Mouse (Mus musculus): ENCODE results near the gene Cux1.

The Cux1 gene

GRCm38 (mm10) chr5:136296911-136297310 lies 270.4 kb downstream of the Cux1 start:
- DNase-seq, result no peak

DNA sequence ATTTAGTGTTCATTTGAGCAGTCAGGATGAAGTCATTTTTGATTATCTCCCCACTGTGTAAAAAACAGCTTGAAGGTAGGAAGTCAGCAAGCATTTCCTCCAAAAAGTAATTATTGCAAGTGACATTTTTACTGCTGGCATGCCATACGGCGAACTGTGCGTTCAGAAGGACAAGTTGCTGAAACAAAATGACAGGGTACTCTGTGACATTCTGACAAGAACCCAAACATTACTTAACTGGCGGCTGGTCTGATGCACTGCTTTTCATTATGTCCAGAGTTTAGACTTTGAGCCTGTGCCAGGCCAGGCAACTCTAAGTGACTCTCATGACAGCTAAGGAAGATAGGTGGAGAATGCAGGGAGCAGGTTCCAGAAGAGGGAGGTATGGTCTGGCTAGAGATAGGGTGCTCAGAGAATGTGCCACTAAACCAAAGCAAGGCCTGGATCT lies 274.3 kb downstream of the Cux1 start:
- no peak for DNase-seq

DNA sequence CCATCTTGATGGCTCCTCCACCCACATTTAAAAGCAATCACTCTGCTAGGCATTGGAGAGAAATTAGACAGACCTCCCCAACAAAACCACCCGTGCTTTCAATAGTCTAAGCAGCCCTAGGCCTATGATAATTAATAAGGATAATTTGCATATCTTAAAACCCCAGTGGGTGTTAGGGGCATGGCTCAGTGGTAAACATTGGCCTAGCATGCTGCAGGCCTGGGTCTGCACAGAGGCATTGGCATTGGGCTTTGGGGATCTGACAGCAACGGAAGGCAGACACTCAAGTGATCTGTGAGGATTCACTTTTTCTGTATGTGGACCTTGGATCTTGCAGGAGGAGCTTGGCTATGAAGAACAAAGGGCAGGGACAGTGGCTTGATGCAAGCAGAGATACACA lies 274.9 kb downstream of the Cux1 start:
- DNase-seq, result no peak

DNA sequence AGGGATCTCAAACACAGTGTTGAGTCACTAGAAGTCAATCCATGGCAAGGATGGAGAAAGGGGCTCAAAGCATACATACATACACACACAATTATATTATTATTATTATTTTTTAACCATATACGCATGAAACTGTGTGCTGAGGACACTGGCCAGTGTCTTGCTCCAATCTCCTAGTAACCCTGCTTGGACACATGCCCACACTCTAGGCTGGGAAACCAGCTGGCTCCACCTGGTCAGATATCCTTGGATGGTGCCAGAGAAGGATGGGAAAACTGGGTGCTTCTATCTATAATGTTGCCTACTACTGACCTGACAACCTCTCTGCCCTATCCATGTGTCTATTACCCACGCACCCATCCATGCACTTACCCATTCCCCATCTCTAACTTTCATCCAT lies 275.7 kb downstream of the Cux1 start:
- DNase-seq, result no peak

DNA sequence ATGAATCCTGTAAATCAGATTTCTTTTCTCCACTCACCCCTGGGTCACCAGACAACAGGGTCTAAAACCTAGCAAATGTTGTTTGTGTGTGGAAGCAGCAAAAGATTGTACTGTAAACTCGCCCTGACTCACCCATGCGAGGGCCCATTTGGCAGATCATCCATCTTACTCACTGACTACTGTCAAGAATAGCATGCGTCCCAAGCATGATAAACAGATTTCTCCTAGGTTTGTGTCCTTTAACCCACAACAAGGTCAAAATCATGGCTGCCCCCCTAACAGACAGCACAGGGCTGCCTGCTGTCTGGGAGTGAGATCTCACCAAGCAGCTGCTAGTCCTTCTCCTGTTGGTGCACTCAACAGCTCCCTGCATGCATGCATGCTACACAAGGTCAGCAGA lies 277.5 kb downstream of the Cux1 start:
- DNase-seq, result no peak

- DNase-seq, result no peak
These were observed 278.8 kb downstream of the Cux1 start for GRCm38 (mm10) chr5:136288351-136289081.

DNA sequence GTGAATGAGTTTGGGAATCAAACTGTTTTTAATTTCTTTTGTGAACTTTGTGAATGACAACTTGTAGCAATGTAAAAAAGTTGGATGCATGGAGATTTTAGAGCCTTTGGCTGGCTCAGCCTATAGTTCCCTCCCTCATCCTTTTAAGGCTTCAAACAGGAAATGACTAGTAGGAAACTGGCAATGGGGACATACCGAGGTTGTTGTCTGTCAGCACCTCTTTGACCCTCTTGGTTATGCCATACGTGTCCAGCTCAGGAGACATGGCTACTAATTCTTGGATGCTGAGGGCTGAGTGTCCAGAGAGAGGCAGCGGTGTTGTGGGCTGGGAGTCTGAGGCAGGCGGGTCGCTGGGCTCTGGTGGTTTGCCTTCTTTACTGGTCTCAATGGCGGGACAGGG lies 280.7 kb downstream of the Cux1 start:
- DNase-seq, result no peak

DNA sequence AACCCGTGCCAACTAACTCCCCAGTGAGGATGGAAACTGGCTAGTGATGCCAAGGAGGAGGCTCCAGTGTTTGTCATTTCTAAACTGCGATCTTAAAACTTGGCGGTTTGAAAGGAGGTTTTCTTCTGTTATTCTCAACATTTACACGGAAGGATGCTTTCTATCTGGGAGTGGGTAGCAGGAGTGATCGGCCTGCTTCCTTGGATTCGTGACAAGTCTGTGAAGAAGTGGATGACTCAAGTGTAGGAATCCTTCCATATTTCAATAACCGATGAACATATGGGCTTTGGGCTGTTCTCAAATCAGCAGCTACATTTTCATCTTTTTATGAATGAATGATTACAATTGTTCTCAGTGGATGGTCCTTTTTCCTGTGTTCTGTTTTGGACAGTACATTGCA lies 282.2 kb downstream of the Cux1 start:
- DNase-seq, result no peak

DNA sequence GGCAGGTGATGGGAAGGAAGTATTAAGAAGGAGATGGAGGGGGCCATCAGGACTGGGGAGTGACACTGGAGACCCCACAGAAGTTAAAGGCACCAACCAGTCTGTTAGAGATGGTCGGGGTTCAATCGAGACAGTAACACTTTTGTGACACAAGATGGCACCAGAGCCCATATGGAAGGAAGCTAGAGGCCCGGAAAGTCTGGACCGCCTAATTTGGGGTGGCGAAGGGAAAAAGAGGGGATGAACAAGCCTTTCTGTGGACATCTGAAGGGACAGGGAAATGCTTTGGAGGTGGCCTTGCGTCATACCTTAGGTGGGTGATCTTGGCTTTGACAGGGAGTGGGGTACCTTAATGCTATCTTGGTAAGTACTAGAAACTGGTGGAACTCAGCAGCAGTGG lies 285.9 kb downstream of the Cux1 start:
- peak in 1 of 2 experiments; percentile 6 for DNase-seq

GRCm38 (mm10) chr5:136274739-136275138 lies 292.6 kb downstream of the Cux1 start:
- no peak for DNase-seq

DNA sequence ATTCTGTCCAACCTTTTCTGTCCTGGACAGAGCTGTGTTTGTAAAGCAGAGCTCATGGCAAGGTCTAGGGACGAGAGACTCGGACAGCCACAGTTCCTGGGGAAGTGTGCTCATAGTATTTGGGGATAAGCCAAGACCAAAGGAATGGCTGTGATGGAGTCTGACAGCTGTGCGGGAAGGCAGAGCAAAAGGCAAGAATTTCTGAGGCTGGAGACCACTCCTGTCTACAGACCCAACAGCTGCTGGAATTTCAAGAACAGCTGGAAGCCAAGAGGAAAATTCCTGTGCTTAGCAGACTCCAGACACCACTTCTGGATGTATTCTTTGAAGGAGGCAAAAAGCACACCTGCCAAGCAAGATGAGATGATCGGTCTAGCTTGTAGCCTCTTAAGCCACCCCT lies 297.4 kb downstream of the Cux1 start:
- DNase-seq, result no peak

GRCm38 (mm10) chr5:136266077-136266476 lies 301.2 kb downstream of the Cux1 start:
- no peak for DNase-seq

DNA sequence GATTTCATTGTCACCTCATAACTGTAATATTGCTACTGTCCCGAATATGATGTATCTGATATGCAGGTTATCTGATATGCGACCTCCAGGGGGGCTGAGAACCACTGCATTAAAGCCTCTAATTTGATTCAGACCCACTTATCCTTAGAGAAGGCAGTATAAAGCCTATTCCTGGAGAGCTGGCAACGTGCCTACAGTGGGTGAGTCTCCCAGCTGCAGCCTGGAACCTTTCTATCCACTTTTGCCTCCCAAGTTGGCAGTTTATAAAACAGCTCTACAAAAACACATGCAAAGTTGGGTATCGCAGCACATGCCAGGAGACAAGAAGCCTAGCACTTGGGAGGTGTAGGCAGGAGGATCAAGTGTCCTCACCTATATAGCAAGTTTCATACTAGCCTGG lies 303.9 kb downstream of the Cux1 start:
- no peak for DNase-seq

DNA sequence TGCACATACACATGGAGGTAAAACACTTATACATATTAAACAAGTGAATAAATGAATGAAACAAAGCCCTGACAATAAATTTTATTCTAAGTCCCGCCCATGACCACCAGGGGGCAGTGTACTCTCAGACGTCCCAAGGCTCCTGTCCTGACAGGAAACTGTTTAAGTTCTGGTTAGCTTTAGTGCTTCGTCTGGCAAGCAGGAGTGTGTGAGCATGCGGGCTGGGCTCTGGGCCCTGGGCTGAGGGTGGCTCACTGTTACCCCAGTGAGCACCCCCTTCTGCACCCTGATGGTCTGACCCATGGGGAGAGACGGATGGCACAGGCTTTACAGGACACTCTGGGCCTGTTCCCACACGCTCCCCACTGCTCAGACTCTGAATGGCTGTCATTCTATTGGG lies 308.4 kb downstream of the Cux1 start:
- peak; percentile 87 for DNase-seq

DNA sequence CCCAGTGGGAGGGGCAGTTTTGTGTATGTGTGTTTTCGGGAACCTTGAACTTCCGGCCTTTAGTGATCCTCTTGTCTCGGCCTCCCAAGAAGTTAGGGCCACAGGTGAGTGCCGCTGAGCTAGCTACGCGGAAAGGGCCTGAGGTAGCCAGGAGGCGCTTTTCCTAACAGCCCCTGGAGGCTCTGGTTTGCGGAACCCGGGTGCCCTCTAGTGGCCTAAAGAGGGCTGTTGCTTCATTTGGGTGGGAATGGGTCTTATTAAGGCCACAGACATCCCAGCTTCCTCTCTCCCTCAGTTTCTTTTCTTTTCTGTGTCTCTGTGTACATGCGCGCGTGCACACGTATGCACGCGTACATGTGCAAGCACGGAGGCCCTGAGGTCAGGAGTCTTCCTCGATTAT lies 314.4 kb downstream of the Cux1 start:
- DNase-seq, result peak; percentile 87 to 88

GRCm38 (mm10) chr5:136251004-136251403 lies 316.3 kb downstream of the Cux1 start:
- peak; percentile 56 to 61 for DNase-seq

DNA sequence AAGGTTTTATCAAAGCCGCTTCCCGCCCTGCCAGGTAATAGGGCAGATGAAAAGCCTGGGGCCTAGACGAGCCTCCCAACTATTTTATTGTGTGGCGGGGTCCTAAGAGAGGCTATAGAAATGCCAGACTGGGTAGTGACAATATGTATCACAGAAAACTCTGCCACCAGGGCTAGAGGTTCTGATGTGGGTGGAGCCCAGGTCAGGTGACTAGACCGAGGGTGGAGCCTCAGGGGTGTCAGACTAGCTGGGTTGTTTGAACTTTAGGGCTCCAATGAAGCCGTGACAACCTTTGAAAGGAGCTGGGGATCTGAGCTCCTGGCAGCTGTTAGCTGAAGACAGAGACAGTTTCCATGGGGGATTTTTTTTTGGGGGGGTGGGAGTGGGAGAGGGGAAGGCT lies 318.8 kb downstream of the Cux1 start:
- peak; percentile 19 to 31 for DNase-seq

GRCm38 (mm10) chr5:136246452-136246838 lies 320.8 kb downstream of the Cux1 start, which contains the start of gene Sh2b2:
Gene Sh2b2, minus strand, starts transcription at chr5:136246556.
- peak; percentile 24 to 27 for DNase-seq

DNA sequence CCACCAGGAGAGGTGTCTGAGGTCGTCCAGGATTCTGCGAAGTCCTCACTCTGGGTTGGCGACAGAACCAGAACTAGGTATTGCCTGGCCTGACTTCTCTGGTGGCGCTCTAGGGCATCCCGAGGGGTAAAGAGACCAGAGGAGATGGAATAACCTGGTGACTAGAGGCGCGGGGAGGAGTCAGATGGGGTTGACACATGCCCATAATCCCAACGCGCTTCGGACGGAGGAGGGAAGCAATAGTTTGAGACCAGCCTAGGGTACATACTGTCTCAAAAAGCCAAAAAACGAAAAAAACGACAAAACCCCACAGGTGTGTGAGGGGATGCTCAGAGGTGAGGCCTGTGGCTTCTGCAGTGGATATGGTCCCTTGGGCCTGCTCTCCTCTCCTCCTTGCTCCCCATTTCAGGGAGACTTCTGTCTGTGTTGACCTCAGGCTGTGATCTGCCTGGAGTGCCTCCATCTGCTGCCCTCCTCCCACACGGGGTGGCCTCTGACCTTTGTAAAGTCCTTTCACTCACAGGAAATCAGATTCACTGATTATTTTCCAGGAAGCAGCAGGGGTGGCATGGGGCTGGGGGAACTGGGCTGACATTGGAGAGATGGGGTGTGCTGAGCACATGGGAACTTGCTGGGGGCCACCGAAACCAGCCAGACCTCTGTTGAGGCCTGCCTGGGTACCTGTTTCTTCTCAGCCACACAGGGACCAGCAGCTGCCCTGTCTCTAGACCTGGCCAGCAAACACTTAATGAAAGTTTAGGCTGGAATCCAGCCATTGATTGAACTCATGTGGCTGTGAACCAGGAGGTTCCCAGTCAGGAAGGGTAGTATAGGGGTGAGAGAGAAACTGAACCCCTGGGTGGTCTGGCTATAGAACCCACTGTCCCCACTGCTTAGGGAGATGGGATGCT lies 321.5 kb downstream of the Cux1 start:
- no peak for DNase-seq

DNA sequence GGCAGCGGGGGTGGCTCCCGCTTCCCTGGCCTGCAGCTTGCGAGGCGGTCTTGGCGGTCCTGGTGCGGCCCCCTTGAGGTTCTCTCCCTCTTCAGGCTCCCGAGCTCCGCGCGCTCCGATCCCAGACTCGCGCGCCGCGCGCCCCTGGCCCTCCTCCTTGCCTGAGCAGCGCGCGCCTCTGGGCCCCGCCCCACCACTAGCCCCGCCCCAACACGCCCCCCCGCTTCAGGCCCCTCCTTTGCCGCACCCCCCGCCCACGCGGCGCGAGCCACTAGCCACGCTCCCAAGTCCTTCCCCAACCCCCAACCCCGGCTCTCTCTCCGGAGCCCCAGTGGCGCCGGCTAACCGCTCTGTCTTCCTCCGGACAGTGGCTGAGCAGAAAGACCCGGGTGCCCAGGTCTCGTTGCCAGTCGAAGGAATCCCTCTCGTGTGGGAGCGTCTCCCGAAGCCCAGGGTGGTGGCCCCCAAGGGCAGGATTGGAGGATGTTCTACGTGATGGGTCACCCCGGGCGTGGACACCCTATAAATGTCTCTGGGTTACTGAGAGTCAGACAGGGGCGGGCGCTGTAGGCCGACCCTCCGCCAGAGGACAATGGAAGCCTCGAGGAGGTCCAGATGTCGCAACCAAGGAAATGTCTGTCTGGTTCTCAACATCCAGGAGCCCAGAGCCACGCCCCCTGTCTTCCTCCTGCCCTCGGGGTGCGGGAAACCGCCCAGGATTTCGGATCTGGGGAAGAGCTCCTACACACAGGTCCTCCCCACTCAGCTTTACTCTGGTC lies 322.3 kb downstream of the Cux1 start:
- DNase-seq, result peak; percentile 76 to 81

DNA sequence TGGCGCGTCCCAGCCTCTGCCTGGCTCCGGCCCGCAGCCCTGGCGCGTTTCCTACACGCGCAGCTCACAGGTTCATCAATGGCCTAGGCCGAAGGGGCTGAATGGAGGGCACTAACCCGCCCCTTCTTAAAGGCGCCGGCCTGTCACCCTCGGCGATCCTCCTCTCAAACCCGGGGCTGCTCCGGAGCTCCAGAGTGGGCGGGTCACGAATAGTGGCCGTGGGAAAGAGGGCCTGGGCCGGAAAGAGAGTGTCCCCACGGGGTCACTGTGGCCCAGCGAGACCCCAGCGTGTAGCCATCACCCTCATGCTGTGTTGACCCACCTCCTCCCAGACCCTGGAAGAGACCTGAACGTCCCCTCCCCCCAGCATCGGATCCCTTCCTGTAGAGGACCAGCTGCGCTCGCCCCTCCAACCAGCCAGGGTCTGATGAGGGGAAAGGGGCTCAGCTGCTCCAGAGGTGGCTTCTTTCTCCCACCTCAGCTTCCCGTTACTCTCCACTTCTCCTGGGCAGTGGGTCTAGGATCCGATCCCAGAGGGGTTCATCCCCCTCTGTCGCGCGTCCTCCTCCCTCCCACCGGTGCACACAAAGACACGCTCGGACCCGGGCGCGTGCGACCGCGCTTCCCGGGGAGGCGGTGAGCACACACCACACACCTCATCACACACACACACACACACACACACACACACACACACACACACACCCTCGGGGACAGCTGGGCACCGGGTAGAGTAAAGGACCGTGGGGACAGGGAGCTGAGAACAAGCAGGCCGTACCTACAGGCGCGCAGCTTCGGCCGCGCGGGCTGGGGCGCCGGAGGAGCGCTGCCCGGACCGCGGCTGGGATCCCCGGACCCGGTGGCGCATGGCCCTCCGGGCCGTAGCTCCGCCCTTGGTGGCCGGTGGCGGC lies 323.2 kb downstream of the Cux1 start:
- peak; percentile 27 to 30 for DNase-seq

GRCm38 (mm10) chr5:136241161-136241560 lies 326.1 kb downstream of the Cux1 start:
- peak; percentile 46 to 49 for DNase-seq
